Mouse (Mus musculus) testis, adult 2 months (tissue): Measurements from ENCODE around the gene Fhit. TPM values are rescaled to one million over a fixed set of nuclear protein-coding genes. Genes with fewer than 3 reads are reported as not detected.

Source experiments
- H3K27ac ChIP-seq: fragments of 200-500 bp; 2 replicates; pipeline ENCODE4 v1.5.1; 2012; ENCODE audit warnings: low read depth, low read length; ENCODE audit not compliant: control insufficient read depth, insufficient read depth
- H3K27me3 ChIP-seq: fragments of 200-500 bp; 2 replicates; pipeline ENCODE4 v1.6.1; 2012; ENCODE audit warnings: mild to moderate bottlenecking, low read length, moderate library complexity; ENCODE audit not compliant: control insufficient read depth, insufficient read depth
- H3K36me3 ChIP-seq: fragments of 200-500 bp; 2 replicates; pipeline ENCODE4 v1.6.1; 2012; ENCODE audit warnings: mild to moderate bottlenecking, low read length; ENCODE audit not compliant: control insufficient read depth, insufficient read depth
- H3K4me1 ChIP-seq: fragments of 200-500 bp; 2 replicates; pipeline ENCODE4 v1.6.1; 2012; ENCODE audit warnings: low read length; ENCODE audit not compliant: control insufficient read depth, insufficient read depth
- H3K4me3 ChIP-seq: fragments of 200-500 bp; 2 replicates; pipeline ENCODE4 v1.5.1; 2012; ENCODE audit warnings: low read depth, mild to moderate bottlenecking, low read length, moderate library complexity, mixed read lengths; ENCODE audit not compliant: control insufficient read depth
- CTCF ChIP-seq: fragments of 200-500 bp; IDR thresholded peaks from 2 replicates; pipeline ENCODE4 v1.5.1; 2012; ENCODE audit warnings: low read depth, mild to moderate bottlenecking, inconsistent platforms, low read length, moderate library complexity; ENCODE audit not compliant: control insufficient read depth, insufficient read depth, insufficient replicate concordance
- POLR2A ChIP-seq: fragments of 200-500 bp; IDR thresholded peaks from 2 replicates; pipeline ENCODE4 v1.6.1; 2012; ENCODE audit warnings: low read depth, mild to moderate bottlenecking, inconsistent platforms, low read length, moderate library complexity; ENCODE audit not compliant: control insufficient read depth
- polyA plus RNA-seq: library from polyadenylated mRNA; depleted of rRNA; stranded (reverse); fragments of >200 nt; gene quantifications from 2 replicates; pipeline ENCODE4 v1.2.3, GENCODE M21; 2012

The Fhit gene
- polyA plus RNA-seq, 1 experiment: 2.0 TPM

GRCm38 (mm10) chr14:10452234-10452633 lies 709.6 kb downstream of the Fhit start:
- H3K27me3 ChIP-seq: no peaks in the 10 kb centered on the region
- no peaks in the 10 kb centered on the region for H3K36me3 ChIP-seq
- H3K27ac ChIP-seq: no peak overlapping the region
- no peak for TF ChIP-seq POLR2A
- no peak for TF ChIP-seq CTCF
- peaks cover 4% of the 10 kb centered on the region for H3K4me1 ChIP-seq
- H3K4me3 ChIP-seq: no peak overlapping the region

GRCm38 (mm10) chr14:10445360-10445759 lies 716.5 kb downstream of the Fhit start:
- Histone ChIP-seq H3K4me3 (no peak overlapping the region), H3K36me3 (no peaks in the 10 kb centered on the region), H3K27ac (no peak overlapping the region), H3K27me3 (no peaks in the 10 kb centered on the region), H3K4me1 (no peaks in the 10 kb centered on the region)
- no peak for TF ChIP-seq POLR2A
- no peak for TF ChIP-seq CTCF

DNA sequence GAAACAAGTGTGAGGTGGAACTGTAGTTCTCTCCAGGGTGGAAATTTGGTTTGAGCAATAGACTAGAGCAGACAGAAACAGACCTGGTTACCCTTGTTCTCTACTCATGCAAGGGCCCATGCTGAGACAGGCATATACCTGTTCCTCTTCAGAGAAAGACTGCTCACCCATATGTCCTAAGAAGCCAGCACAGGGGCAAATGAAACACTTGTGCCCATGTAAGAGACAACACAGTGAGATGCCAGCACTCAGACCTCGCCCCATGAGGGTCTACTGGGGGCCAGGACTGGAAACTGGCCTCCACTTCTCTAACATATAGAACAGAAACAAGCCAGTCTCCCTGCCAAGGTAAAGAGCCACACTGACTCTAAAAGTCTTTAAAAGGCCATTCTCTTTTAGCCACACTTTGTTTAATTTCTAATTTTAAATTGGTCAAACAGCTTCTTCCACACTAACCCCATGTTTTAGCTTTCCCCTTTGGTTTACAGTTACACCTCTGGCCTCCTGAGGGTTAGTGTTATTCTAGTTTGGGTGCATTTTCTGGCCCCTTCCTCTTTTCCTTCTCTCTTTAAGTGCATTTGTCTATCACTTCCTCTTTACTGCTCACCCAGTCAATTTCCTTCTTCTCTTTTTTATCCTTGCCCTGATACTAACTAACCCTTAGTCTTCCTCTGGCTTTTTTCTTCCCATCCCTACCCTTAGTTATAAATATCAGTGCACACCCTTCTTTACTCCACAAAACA lies 722.7 kb downstream of the Fhit start:
- no peak for TF ChIP-seq CTCF

GRCm38 (mm10) chr14:10436193-10436592 lies 725.6 kb downstream of the Fhit start:
- H3K4me1 ChIP-seq: no peaks in the 10 kb centered on the region
- H3K36me3 ChIP-seq: no peaks in the 10 kb centered on the region
- no peaks in the 10 kb centered on the region for H3K27me3 ChIP-seq
- H3K27ac ChIP-seq: no peak overlapping the region
- TF ChIP-seq CTCF: no peak
- no peak for TF ChIP-seq POLR2A
- no peak overlapping the region for H3K4me3 ChIP-seq

More for the DNA sequence above, 722.7 kb downstream of the Fhit start:
- H3K4me1 ChIP-seq: no peaks in the 10 kb centered on the region
- no peak overlapping the region for H3K27ac ChIP-seq
- no peaks in the 10 kb centered on the region for H3K27me3 ChIP-seq
- no peak overlapping the region for H3K4me3 ChIP-seq
- H3K36me3 ChIP-seq: no peaks in the 10 kb centered on the region

- Histone ChIP-seq H3K27me3 (no peaks in the 10 kb centered on the region), H3K4me3 (no peak overlapping the region), H3K27ac (no peak overlapping the region), H3K4me1 (no peaks in the 10 kb centered on the region), H3K36me3 (no peaks in the 10 kb centered on the region)
- no peak for TF ChIP-seq POLR2A
- TF ChIP-seq CTCF: no peak
Observed at GRCm38 (mm10) chr14:10432502-10432901, 729.3 kb downstream of the Fhit start.

- no peaks in the 10 kb centered on the region for H3K4me1 ChIP-seq
- H3K4me3 ChIP-seq: no peak overlapping the region
- H3K27me3 ChIP-seq: no peaks in the 10 kb centered on the region
- no peak overlapping the region for H3K27ac ChIP-seq
- H3K36me3 ChIP-seq: no peaks in the 10 kb centered on the region
- TF ChIP-seq POLR2A (no peak), CTCF (no peak)
Observed at GRCm38 (mm10) chr14:10430396-10431000, 731.3 kb downstream of the Fhit start.

DNA sequence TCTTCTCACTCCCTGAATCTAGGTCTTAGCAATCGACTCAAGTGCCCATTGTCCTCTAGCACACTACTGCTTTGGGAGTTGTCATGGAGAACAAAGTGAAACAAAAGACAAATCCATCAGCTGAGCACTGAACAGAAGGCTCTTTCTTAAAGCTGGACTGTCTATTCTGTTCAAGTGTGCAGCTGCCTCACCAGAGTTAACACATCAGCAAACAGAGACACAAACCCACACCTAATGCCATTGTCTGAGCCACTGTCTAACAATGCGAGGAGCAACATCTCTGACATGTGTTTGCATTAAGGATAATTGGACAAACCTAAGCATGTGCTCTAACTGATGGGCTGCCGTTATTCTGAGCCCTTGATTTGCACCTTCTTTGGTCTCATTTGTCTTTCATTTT lies 738.3 kb downstream of the Fhit start:
- Histone ChIP-seq H3K4me3 (no peak overlapping the region), H3K4me1 (no peaks in the 10 kb centered on the region), H3K27ac (no peak overlapping the region), H3K27me3 (no peaks in the 10 kb centered on the region), H3K36me3 (no peaks in the 10 kb centered on the region)
- TF ChIP-seq CTCF: no peak
- no peak for TF ChIP-seq POLR2A

DNA sequence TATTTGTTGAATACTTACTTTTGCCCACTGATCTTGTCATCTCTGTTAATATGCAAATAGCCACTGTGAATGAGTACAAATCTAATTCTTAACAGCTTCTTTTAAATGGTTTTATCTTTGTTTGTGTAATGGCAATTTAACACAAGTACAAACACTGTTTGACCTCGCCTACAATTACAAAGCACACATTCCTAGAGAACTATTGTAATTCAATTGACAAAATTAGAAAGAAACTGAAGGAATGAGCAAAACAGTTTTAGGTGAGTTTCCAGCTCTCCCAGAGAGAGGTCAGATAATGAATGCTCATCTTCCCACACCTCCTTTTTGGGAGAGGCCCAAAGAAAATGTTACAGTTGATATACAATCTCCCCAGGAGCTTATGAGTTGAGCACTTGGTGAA lies 739.6 kb downstream of the Fhit start:
- no peaks in the 10 kb centered on the region for H3K4me1 ChIP-seq
- no peaks in the 10 kb centered on the region for H3K27me3 ChIP-seq
- TF ChIP-seq POLR2A (no peak), CTCF (no peak)

More for the DNA sequence above, 739.6 kb downstream of the Fhit start:
- Histone ChIP-seq H3K4me3 (no peak overlapping the region), H3K36me3 (no peaks in the 10 kb centered on the region), H3K27ac (no peak overlapping the region)
